Mouse (Mus musculus) ovary, adult 2 months (tissue): ENCODE results near the gene Arhgef26. TPM values are rescaled to one million over a fixed set of nuclear protein-coding genes. Genes with fewer than 3 reads are reported as not detected.

ENCODE experiments used
- polyA plus RNA-seq: library from polyadenylated mRNA; depleted of rRNA; stranded (reverse); fragments of >200 nt; gene quantifications from 2 replicates; pipeline ENCODE4 v1.2.3, GENCODE M21; 2012; rRNA removed

Arhgef26 gene
- polyA plus RNA-seq: 5.1 and 6.8 TPM in 2 replicates

GRCm38 (mm10) chr3:62338044-62338443, at the start of gene Arhgef26:
Gene Arhgef26 (plus strand): TSS chr3:62338344.

GRCm38 (mm10) chr3:62506488-62507205, 168.5 kb downstream of the Arhgef26 start, which contains the start of gene Dhx36:
Gene Dhx36 (minus strand): TSS chr3:62507004.

Other genes with a start within 250 kb of the Arhgef26 start
- 4.0 and 5.1 TPM in 2 replicates for gene Dhx36, start 168.7 kb downstream of the Arhgef26 start, polyA plus RNA-seq